Mouse (Mus musculus) layer of hippocampus, adult 9-10 months (tissue): Measurements from ENCODE around the gene Polr2i.
"Not testable (repeated sequence)": the region's sequence is repeated elsewhere in the genome, so short reads cannot be mapped to it uniquely, and the experiment has no call there.

Experiments
- DNase-seq: peaks from one replicate; pipeline ENCODE4 v3.0.0; 2022; ENCODE audit warnings: low spot score

Polr2i gene

DNA sequence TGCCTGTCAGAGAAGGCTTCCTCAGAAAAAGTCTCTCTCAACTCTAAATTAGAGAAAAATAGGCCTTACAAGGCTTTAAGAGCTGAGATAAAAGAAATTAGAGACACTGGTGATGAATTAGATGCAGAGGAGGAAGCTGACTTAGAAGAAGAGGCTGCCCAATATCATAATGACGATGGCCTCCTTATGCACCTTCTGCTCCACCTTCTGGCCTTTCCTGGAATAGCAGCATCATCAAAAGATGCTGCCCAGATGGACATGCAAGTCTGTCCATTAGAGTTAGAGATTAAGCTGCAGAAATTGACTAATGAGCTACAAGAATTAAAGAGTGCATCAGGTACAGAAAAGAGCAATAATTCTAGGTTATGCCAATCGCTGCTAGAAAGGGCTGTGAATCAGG, 26.4 kb upstream of the Polr2i start:
- no peak for DNase-seq

DNA sequence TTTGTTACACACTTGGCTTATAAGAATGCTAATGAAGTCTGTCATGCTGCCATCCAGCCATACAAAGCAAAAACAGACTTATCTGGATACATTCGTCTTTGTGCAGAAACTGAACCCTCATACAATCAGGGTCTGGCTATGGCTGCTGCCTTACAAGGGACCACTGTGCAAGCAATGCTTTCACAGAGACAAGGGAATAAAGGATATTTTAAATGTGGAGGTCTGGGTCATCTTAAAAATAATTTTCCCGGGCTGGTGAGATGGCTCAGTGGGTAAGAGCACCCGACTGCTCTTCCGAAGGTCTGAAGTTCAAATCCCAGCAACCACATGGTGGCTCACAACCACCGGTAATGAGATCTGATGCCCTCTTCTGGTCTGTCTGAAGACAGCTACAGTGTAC, 25.4 kb upstream of the Polr2i start:
- not testable (repeated sequence) for DNase-seq

DNA sequence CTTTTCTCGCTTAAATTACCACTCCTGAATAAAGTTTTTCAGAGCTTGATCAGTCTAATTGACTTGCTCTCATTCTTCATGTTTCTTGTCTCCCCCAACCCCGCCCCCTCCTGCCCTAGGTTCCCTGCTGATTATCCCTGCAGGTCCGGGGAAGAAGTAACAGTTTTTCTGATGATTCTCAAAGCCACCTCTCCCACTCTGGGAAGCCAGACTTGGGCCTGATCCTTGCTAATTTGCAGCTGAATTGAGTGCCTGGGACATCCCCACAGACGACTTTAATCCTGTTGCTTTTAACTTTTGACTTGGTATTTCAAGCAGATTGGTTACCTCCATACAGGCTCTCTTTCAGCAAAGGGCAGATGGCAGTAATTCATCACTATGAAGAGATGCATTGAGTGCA, 20.7 kb upstream of the Polr2i start:
- DNase-seq = no peak

DNA sequence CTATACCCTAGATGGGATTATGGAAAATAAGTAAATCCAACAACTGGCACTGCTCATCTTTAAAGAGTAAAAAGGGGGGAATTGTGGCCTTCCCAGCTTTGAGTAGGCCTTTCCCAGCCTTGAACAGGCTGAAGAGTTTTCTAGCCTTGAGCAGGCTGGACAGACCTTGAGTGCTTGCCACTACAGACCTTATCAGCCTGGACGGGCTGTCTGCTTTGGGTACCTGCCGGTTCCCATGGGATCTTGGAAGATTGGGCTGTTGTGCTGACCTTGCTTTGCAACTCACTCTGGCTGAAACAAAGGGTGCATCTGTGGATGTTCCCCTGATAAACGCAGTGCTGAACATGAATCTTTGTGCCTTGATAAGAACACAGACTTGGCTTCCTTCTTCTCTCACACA, 17.9 kb upstream of the Polr2i start:
- DNase-seq = no peak

- no peak for DNase-seq
Observed at GRCm38 (mm10) chr7:30215875-30216274, 15.9 kb upstream of the Polr2i start.

GRCm38 (mm10) chr7:30216723-30217151, 15.0 kb upstream of the Polr2i start:
- DNase-seq = no peak

- DNase-seq = no peak
Observed at GRCm38 (mm10) chr7:30217277-30217676, 14.5 kb upstream of the Polr2i start.

DNA sequence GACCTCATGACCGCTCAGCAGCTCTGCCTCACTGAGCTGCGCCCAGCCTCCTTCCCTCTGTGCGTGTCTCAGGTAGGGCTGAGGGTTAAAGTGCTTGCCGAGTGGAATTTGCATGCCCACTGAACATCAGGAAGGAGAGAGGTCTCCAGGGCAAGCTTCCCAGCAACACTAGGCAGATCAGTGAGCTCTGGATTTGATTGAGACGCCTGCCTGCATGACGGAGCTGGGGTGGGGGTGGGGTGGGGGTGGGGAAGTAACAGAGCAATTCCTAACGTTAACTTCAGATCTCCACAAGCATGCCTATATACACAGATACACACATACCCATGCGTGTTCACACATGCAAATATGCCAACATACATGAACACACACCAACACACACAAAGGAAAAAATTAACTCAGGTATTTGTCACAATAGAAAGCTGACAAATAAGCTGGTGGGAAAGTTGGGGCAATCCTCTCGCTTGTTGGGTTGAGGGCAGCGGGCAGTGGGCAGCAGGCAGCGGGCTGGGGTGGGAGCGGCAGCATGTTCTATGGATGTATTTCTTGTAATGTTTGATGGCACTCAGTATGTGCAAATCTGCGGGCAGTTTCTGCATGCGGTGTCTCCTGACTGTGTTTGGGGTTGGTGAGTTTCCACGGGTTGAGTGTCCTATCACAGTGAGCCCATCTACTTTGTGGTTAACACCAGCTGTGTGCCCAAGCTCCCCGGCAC, 12.3 kb upstream of the Polr2i start:
- no peak for DNase-seq

DNA sequence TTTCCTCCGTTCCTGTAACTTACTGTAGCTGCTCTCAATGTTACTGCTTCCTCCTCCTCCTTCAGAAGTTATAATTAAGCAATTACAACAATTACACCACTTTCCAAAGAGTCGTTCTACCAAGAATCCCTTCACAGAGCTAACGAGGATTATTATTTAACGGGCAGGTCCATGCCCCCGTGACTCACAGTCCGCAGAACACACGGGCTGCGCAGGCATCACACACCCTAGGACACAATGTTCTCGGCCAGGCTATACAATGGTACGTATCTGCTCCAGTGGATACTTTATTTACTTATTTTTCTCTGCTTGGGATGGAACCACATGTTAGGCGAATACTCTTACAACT, 11.8 kb upstream of the Polr2i start:
- DNase-seq = no peak

- DNase-seq = no peak
Observed at GRCm38 (mm10) chr7:30221433-30221832, 10.3 kb upstream of the Polr2i start.

DNA sequence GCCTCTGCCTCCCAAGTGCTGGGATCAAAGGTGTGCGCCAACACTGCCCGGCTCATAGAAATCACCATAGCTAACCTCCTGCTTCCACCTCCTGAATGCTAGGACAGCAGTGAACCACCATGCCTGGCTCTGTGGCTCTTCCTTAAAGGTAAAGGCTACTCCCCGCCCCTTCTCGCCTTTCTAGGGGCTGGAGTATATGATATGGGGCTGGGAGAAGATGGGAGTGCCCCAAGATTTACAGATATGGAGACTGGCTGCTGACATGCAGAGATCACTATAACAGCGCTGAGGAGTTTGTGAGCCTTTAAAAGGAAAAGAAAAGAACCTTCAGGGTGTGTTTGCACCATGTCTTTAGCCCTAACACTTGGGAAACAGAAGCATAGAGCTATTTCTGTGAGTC, 9.5 kb upstream of the Polr2i start:
- DNase-seq = no peak

- DNase-seq = no peak
Observed at GRCm38 (mm10) chr7:30224206-30224605, 7.5 kb upstream of the Polr2i start.

DNA sequence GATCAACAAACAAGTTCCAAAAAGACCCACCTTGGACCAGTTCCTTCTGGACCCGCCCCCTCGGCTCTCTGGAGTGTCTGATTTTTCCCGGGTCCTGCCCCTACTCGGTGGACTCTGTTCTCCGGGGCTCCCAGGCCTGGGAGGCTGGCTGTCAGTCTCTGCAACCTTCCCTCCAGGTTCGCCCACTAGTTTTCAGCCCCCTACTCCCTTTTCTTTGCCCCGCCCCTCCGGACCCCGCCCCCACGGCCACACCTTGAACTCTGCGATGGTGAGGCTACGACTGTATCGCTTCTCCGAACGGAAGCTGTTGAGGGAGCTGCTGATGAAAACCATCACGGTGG, 450 bp upstream of the Polr2i start:
- DNase-seq = no peak

DNA sequence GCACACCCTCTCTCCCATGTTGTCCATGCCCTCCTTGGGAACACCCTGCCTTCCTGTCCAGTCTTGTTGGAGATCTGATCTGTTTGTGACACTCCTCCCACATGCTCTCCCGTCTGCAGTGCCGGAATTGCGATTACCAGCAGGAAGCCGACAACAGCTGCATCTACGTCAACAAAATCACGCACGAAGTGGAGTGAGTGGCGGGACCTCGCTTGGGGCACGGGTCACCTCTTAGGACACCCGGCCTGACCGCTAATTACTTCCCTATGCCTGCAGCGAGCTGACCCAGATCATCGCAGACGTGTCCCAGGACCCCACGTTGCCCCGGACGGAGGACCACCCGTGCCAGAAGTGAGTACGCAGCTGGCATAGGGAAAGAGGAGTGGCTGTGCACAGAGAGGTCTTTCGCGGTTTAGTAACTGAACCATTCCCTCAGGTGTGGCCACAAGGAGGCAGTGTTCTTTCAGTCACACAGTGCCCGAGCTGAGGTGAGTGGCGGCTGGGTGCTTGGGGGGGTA, 942 bp downstream of the Polr2i start:
- no peak for DNase-seq

- DNase-seq = no peak
Observed at GRCm38 (mm10) chr7:30233387-30233786, 1.6 kb downstream of the Polr2i start.

- no peak for DNase-seq
Observed at GRCm38 (mm10) chr7:30234276-30234858, 2.6 kb downstream of the Polr2i start.

DNA sequence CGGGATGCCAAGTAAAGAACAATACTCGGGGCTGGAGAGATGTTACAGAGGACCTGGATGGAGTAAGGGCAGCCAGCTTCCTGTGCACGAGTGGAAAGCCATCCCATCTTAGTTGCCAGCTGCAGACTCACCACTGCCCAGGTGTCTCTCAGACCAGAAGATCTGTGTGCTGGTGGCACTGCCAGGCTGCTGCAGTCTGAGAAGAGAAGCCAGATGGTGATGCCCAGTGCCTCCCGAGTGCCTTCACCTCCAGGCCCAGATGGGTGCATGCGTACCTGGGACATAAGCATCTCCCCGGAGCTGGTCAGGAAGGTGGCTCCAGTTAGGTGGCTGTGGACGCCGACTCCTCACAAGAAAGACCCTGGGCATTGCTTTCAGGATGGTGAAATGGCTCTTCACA, 3.3 kb downstream of the Polr2i start:
- DNase-seq = no peak

- no peak for DNase-seq
Observed at GRCm38 (mm10) chr7:30235625-30236024, 3.9 kb downstream of the Polr2i start, which contains the start of gene Ovol3. Gene Ovol3, minus strand, starts transcription at chr7:30235725.

DNA sequence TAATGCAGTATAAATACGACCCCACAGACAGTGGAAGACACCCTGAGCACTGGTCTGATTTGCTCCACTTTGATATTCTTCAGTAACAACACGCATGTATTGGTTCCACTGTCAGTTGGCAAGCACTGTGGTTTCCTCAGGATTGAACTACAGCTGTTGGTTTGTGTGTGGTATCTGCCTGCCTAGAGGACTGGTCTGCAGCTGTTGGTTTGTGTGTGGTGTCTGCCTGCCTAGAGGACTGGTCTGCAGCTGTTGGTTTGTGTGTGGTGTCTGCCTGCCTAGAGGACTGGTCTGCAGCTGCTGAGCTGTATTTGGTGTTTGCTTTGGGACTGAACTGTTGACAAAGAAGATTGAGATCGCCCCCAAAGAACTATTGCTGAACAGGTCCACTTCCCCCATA, 5.6 kb downstream of the Polr2i start:
- DNase-seq = not testable (repeated sequence)

GRCm38 (mm10) chr7:30251956-30252954, 20.5 kb downstream of the Polr2i start:
- no peak for DNase-seq

GRCm38 (mm10) chr7:30265041-30265440, 33.3 kb downstream of the Polr2i start:
- DNase-seq = no peak

DNA sequence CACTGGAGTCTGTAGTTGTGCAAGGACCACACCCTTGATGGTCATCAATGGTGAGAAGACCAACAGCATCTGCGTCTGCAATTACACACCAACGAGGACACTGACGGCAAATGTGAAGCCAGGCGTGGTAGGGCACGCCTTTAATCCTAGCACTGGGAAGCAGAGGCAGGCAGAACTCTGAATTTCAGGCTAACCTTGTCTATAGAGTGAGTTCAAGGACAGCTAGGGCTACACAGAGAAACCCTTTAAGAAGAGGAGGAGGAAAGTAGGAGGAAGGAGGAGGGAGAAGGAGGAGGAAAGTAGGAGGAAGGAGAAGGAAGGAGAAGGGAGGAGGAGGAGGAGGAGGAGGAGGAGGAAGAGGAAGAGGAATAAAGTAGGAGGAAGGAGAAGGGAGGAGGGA, 33.8 kb downstream of the Polr2i start:
- no peak for DNase-seq

GRCm38 (mm10) chr7:30265935-30266334, 34.2 kb downstream of the Polr2i start:
- no peak for DNase-seq
